Mouse (Mus musculus): ENCODE results near the gene a. TPM values are rescaled to one million over a fixed set of nuclear protein-coding genes. Genes with fewer than 3 reads are reported as not detected.

a gene
- total and polyA plus RNA-seq, 3 experiments: 7.8 to 23.8 (median 10.9) TPM

GRCm38 (mm10) chr2:154834149-154834865, 43.1 kb downstream of the a start:
- DNase-seq (ENCODE audit: extremely low read depth): no peak
- peaks cover 36% of the 10 kb centered on the region for H3K79me2 ChIP-seq (replicated peaks; ENCODE audit: control insufficient read depth, extremely low read depth, insufficient read depth, poor library complexity, severe bottlenecking)
- dilution Hi-C loops (cut with MboI; ENCODE audit: extremely low pct_ligation_motif_present, extremely low pct_unique_long_range_greater_than_20kb, low sequenced_read_pairs) (no loop called here), in situ Hi-C loops (cut with MboI; ENCODE audit: low pct_ligation_motif_present, low pct_unique_long_range_greater_than_20kb, low sequenced_read_pairs) (no loop called here)
- H3K4me3 ChIP-seq (replicated peaks in 1 of 3; ENCODE audit: low read depth in 2 of 3, low read length in 2 of 3, poor library complexity in 1 of 3): no peak overlapping the region
- peaks cover 4 to 26% of the 10 kb centered on the region in 2 experiments for H3K4me1 ChIP-seq (ENCODE audit: control insufficient read depth in 1 of 2, insufficient read depth in 2 of 2)
- peaks cover 2 to 48% of the 10 kb centered on the region in 2 experiments for H3K36me3 ChIP-seq (replicated peaks in 1 of 2; ENCODE audit: control insufficient read depth in 1 of 2, insufficient read depth in 1 of 2, low read length in 1 of 2)
- no peak overlapping the region for H3K27ac ChIP-seq (ENCODE audit: insufficient read depth, low read depth)
- H3K9ac ChIP-seq (ENCODE audit: insufficient read depth, low read depth): no peak overlapping the region
- TF ChIP-seq ZC3H11A (IDR thresholded peaks at IDR 0.05; ENCODE audit: low read depth, low read length) (no peak), RAD21 (IDR thresholded peaks at IDR 0.05; ENCODE audit: low read depth, low read length) (no peak), MXI1 (IDR thresholded peaks at IDR 0.05; ENCODE audit: low read depth, low read length) (no peak), IRF4 (IDR thresholded peaks at IDR 0.05; ENCODE audit: low read depth, low read length) (no peak), ZMIZ1 (IDR thresholded peaks at IDR 0.05; ENCODE audit: low read depth, low read length) (no peak), NRF1 (IDR thresholded peaks at IDR 0.05; ENCODE audit: low read depth, low read length) (no peak), KAT2A (IDR thresholded peaks at IDR 0.05; ENCODE audit: insufficient replicate concordance, low read length) (no peak), USF1 (IDR thresholded peaks at IDR 0.05; ENCODE audit: low read depth, low read length) (no peak), ELF1 (IDR thresholded peaks at IDR 0.05; ENCODE audit: low read depth, low read length) (no peak), USF2 (conservative IDR thresholded peaks at IDR 0.05; ENCODE audit: low read depth, low read length) (no peak)
- no peaks in the 10 kb centered on the region for H3K9me3 ChIP-seq (replicated peaks; ENCODE audit: low read length)
- H3K4me2 ChIP-seq (ENCODE audit: insufficient read depth, low read depth, poor library complexity, severe bottlenecking): no peak overlapping the region
- no peaks in the 10 kb centered on the region for H3K27me3 ChIP-seq (replicated peaks)

GRCm38 (mm10) chr2:154836537-154836936, 45.3 kb downstream of the a start:
- TF ChIP-seq RCOR1 (conservative IDR thresholded peaks at IDR 0.05; ENCODE audit: low read depth, low read length): no peak
- TF ChIP-seq SIN3A (IDR thresholded peaks at IDR 0.05; ENCODE audit: low read length): no peak
- TF ChIP-seq TCF12 (IDR thresholded peaks at IDR 0.05; ENCODE audit: low read depth, low read length): no peak
- TF ChIP-seq TBP (conservative IDR thresholded peaks at IDR 0.05; ENCODE audit: low read depth, low read length): no peak
- TF ChIP-seq MYC (IDR thresholded peaks at IDR 0.05; ENCODE audit: low read depth, low read length): no peak
- no peak for TF ChIP-seq RAD21 (IDR thresholded peaks at IDR 0.05; ENCODE audit: low read depth, low read length)
- no peak for TF ChIP-seq EP300 (IDR thresholded peaks at IDR 0.05; ENCODE audit: low read length)
- TF ChIP-seq HCFC1 (IDR thresholded peaks at IDR 0.05; ENCODE audit: low read depth, low read length): no peak
- TF ChIP-seq MAX (IDR thresholded peaks at IDR 0.05; ENCODE audit: low read length): no peak
- TF ChIP-seq MAFK (IDR thresholded peaks at IDR 0.05; ENCODE audit: insufficient replicate concordance, low read length): no peak
- no peak for TF ChIP-seq NELFE (IDR thresholded peaks at IDR 0.05; ENCODE audit: low read depth, low read length)
- no peak for TF ChIP-seq GABPA (IDR thresholded peaks at IDR 0.05; ENCODE audit: insufficient replicate concordance, low read depth, low read length)
- no peak for TF ChIP-seq CHD1 (IDR thresholded peaks at IDR 0.05; ENCODE audit: low read depth, low read length)
- H3K9me3 ChIP-seq (replicated peaks; ENCODE audit: low read length): peaks cover 6% of the 10 kb centered on the region
- dilution Hi-C loops (cut with MboI; ENCODE audit: extremely low pct_ligation_motif_present, extremely low pct_unique_long_range_greater_than_20kb, low sequenced_read_pairs) (no loop called here), in situ Hi-C loops (cut with MboI; ENCODE audit: low pct_ligation_motif_present, low pct_unique_long_range_greater_than_20kb, low sequenced_read_pairs) (no loop called here)
- H3K4me3 ChIP-seq (replicated peaks in 1 of 3; ENCODE audit: low read depth in 2 of 3, low read length in 2 of 3, poor library complexity in 1 of 3): no peak overlapping the region
- peaks cover 4 to 26% of the 10 kb centered on the region in 2 experiments for H3K4me1 ChIP-seq (ENCODE audit: control insufficient read depth in 1 of 2, insufficient read depth in 2 of 2)
- H3K4me2 ChIP-seq (ENCODE audit: insufficient read depth, low read depth, poor library complexity, severe bottlenecking): peak overlapping the region; percentile 25
- peak; percentile 26 for DNase-seq (ENCODE audit: extremely low read depth)
- peaks cover 32% of the 10 kb centered on the region for H3K79me2 ChIP-seq (replicated peaks; ENCODE audit: control insufficient read depth, extremely low read depth, insufficient read depth, poor library complexity, severe bottlenecking)
- H3K36me3 ChIP-seq (replicated peaks in 1 of 2; ENCODE audit: control insufficient read depth in 1 of 2, insufficient read depth in 1 of 2, low read length in 1 of 2): peaks cover 2 to 31% of the 10 kb centered on the region in 2 experiments
- 0 out of 2 replicates have a peak overlapping the region, but pooled peaks have one; percentile 11 for H3K27ac ChIP-seq (ENCODE audit: insufficient read depth, low read depth)
- no peaks in the 10 kb centered on the region for H3K27me3 ChIP-seq (replicated peaks)
- H3K9ac ChIP-seq (ENCODE audit: insufficient read depth, low read depth): no peak overlapping the region

Measured in CH12.LX (cell line).